Mouse (Mus musculus) hindbrain, embryonic 16.5 days (tissue): ENCODE data around the gene 0610030E20Rik. TPM values are rescaled to one million over a fixed set of nuclear protein-coding genes. Genes with fewer than 3 reads are reported as not detected.
A peak's percentile ranks its signal among the peaks of the same experiment; 100 is the strongest.

Source experiments
- ATAC-seq: fragments of 200-750 bp; cut with Nextera tagmentation; 2 replicates; pipeline ENCODE4 v1.8.0; 2017; ENCODE audit warnings: moderate TSS enrichment, moderate library complexity
- H3K27ac ChIP-seq: fragments of 300-500 bp; sonication (generic); 2 replicates; pipeline ENCODE4 v1.5.1; 2014; ENCODE audit warnings: low read depth, mild to moderate bottlenecking, control low read depth, low read length, moderate library complexity
- H3K27me3 ChIP-seq: fragments of 300-500 bp; sonication (generic); replicated peaks from 2 replicates; pipeline ENCODE4 v1.6.1; 2014; ENCODE audit warnings: low read length; ENCODE audit not compliant: control insufficient read depth, insufficient read depth
- H3K36me3 ChIP-seq: fragments of 300-500 bp; sonication (generic); 2 replicates; pipeline ENCODE4 v1.6.1; 2014; ENCODE audit warnings: mild to moderate bottlenecking, low read length, moderate library complexity, mixed read lengths; ENCODE audit not compliant: control insufficient read depth, insufficient read depth
- H3K4me1 ChIP-seq: fragments of 300-500 bp; sonication (generic); 2 replicates; pipeline ENCODE4 v1.6.1; 2014; ENCODE audit warnings: low read depth, low read length; ENCODE audit not compliant: control insufficient read depth, insufficient read depth
- H3K4me2 ChIP-seq: fragments of 300-500 bp; sonication (generic); 2 replicates; pipeline ENCODE4 v1.6.1; 2014; ENCODE audit warnings: mild to moderate bottlenecking, low read length, control low read depth, moderate library complexity
- H3K4me3 ChIP-seq: fragments of 300-500 bp; sonication (generic); 2 replicates; pipeline ENCODE4 v1.5.1; 2014; ENCODE audit warnings: mild to moderate bottlenecking, low read length, control low read depth, moderate library complexity
- H3K9ac ChIP-seq: fragments of 300-500 bp; sonication (generic); 2 replicates; pipeline ENCODE4 v1.6.1; 2014; ENCODE audit warnings: low read depth, mild to moderate bottlenecking, control low read depth, low read length, moderate library complexity
- H3K9me3 ChIP-seq: fragments of 300-500 bp; sonication (generic); 2 replicates; pipeline ENCODE4 v1.6.1; 2014; ENCODE audit warnings: mild to moderate bottlenecking, low read length, moderate library complexity; ENCODE audit not compliant: control insufficient read depth
- WGBS: fragments of 180-500 bp; shearing (Covaris S2); extraction: QIAGEN DNeasy Blood & Tissue Kit; methylation state at CpG from one replicate; pipeline ENCODE4 v1.1.7; 2014; 5-methylcytosine and 5-hydroxymethylcytosine counted together
- polyA plus RNA-seq: library from polyadenylated mRNA; unstranded; fragments of >200 nt; fragmentation: Nextera tagmentation; extraction: Ambion mirVana; gene quantifications from 2 replicates; pipeline ENCODE4 v1.2.1, GENCODE M21; 2015

Gene 0610030E20Rik
- polyA plus RNA-seq, 1 experiment from 2014 or later: 17.3 TPM

GRCm38 (mm10) chr6:72356001-72356532 is 8.9 kb downstream of the 0610030E20Rik start:
- Histone ChIP-seq H3K4me2 (peak overlapping the region; percentile 92), H3K4me3 (peak overlapping the region; percentile 67), H3K36me3 (peaks cover 13% of the 10 kb centered on the region), H3K4me1 (peaks cover 25% of the 10 kb centered on the region), H3K27me3 (no peaks in the 10 kb centered on the region), H3K9me3 (no peaks in the 10 kb centered on the region), H3K27ac (peak overlapping the region; percentile 63; the same call in 1 of the 2 replicates), H3K9ac (peak overlapping the region; percentile 83)
- WGBS: 32% methylated on average over 6 of the region's 8 CpGs
- ATAC-seq: peak; percentile 8; the same call in 1 of the 2 replicates

DNA sequence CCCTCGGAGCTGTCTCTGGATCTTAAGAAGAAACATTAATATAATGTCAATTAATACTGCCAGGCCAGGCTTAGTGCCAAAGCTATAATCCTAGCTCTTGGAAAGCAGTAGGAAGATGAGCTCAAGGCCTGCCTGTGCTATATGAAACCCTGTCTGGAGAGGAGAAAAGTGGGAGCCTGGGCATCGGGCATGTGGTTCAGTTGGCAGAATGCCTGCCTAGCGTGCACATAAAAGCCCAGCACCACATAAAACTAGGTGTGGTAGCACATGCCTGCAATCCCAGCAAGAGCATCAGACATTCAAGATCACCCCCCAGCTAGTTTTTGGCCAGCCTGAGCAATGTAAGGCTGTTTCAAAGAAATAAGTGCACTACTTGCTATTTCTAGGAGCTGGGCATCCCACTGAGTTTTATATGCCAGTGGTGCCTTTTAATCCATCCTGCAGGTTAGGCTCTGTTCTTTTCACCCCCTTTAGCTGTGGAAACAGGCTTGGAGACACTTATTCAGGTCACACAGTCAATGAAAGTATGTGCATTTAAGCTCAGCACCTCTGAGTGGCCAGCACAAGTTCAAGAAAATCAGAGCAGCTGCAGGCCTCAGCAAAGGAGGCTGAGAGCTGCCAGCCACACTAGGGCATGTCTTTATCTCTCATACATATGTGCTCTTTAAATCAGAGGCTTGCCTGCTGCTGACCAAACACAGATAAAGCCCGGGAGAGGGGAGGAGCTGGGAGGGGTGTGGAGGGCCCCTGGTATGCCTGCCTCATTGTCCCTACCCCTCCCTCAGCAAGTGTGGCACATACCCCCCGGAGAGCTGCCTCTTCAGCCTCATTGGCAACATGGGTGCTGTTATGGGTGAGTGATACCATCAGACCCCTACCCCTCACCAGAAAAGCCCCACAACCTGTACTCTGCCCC is 10.3 kb downstream of the 0610030E20Rik start:
- Histone ChIP-seq H3K36me3 (peaks cover 13% of the 10 kb centered on the region), H3K27ac (no peak overlapping the region), H3K4me3 (no peak overlapping the region), H3K4me1 (peaks cover 32% of the 10 kb centered on the region), H3K27me3 (no peaks in the 10 kb centered on the region), H3K9me3 (no peaks in the 10 kb centered on the region), H3K9ac (peak overlapping the region; percentile 21; the same call in 1 of the 2 replicates), H3K4me2 (no peak overlapping the region)
- ATAC-seq: no peak
- 65% methylated on average over 5 of the region's 5 CpGs for WGBS

GRCm38 (mm10) chr6:72358086-72358764 is 11.1 kb downstream of the 0610030E20Rik start:
- H3K9me3 ChIP-seq: no peaks in the 10 kb centered on the region
- no peak overlapping the region for H3K9ac ChIP-seq
- H3K4me1 ChIP-seq: peaks cover 35% of the 10 kb centered on the region
- no peak overlapping the region for H3K27ac ChIP-seq
- H3K4me3 ChIP-seq: no peak overlapping the region
- WGBS: 91% methylated on average over 10 of the region's 10 CpGs
- H3K36me3 ChIP-seq: peaks cover 13% of the 10 kb centered on the region
- no peak for ATAC-seq
- no peak overlapping the region for H3K4me2 ChIP-seq
- H3K27me3 ChIP-seq: no peaks in the 10 kb centered on the region

- no peak overlapping the region for H3K4me2 ChIP-seq
- no peak overlapping the region for H3K9ac ChIP-seq
- 75% methylated on average over 2 of the region's 2 CpGs for WGBS
- H3K27ac ChIP-seq: no peak overlapping the region
- no peaks in the 10 kb centered on the region for H3K27me3 ChIP-seq
- peaks cover 13% of the 10 kb centered on the region for H3K36me3 ChIP-seq
- no peak overlapping the region for H3K4me3 ChIP-seq
- H3K9me3 ChIP-seq: no peaks in the 10 kb centered on the region
- no peak for ATAC-seq
- peaks cover 34% of the 10 kb centered on the region for H3K4me1 ChIP-seq
These were observed 12.2 kb downstream of the 0610030E20Rik start for GRCm38 (mm10) chr6:72359343-72359742.

- ATAC-seq: no peak
- Histone ChIP-seq H3K27me3 (no peaks in the 10 kb centered on the region), H3K27ac (no peak overlapping the region), H3K4me3 (no peak overlapping the region), H3K4me1 (peaks cover 27% of the 10 kb centered on the region), H3K9me3 (no peaks in the 10 kb centered on the region), H3K9ac (no peak overlapping the region), H3K4me2 (no peak overlapping the region), H3K36me3 (peaks cover 13% of the 10 kb centered on the region)
- 73% methylated on average over 11 of the region's 11 CpGs for WGBS
These were observed 12.9 kb downstream of the 0610030E20Rik start for GRCm38 (mm10) chr6:72359891-72360598.

- Histone ChIP-seq H3K4me1 (peaks cover 27% of the 10 kb centered on the region), H3K36me3 (peaks cover 13% of the 10 kb centered on the region), H3K27me3 (no peaks in the 10 kb centered on the region), H3K27ac (no peak overlapping the region), H3K9ac (no peak overlapping the region), H3K9me3 (no peaks in the 10 kb centered on the region), H3K4me3 (no peak overlapping the region), H3K4me2 (no peak overlapping the region)
- no peak for ATAC-seq
- WGBS: 44% methylated on average over 7 of the region's 7 CpGs
These were observed 13.4 kb downstream of the 0610030E20Rik start for GRCm38 (mm10) chr6:72360599-72360935.

DNA sequence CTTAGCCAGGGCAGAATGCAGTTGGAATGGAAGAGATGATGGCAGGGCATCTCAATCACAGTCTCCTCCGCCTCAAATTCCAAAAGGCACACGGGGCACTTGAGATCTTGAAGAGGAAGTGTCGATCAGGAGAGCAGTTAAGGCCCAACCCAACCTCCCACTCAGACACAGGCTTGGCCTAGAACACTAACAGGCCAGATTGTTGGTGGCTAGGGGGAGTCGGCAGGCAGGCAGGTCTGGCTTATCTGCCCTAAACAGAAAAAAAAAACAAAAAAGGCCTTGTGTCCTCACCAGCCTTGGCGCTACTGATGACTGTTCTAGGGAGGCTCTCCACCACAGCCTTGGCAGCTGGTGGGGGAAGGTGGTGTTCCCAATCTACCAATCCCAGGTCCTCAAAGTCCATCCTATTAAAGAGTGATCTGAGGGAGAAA is 14.0 kb downstream of the 0610030E20Rik start:
- no peaks in the 10 kb centered on the region for H3K9me3 ChIP-seq
- peaks cover 25% of the 10 kb centered on the region for H3K4me1 ChIP-seq
- peak overlapping the region; percentile 75 for H3K4me3 ChIP-seq
- peaks cover 13% of the 10 kb centered on the region for H3K36me3 ChIP-seq
- H3K4me2 ChIP-seq: peak overlapping the region; percentile 80
- no peak overlapping the region for H3K27ac ChIP-seq
- 81% methylated on average over 5 of the region's 5 CpGs for WGBS
- ATAC-seq: no peak
- H3K9ac ChIP-seq: peak overlapping the region; percentile 22; the same call in 1 of the 2 replicates
- no peaks in the 10 kb centered on the region for H3K27me3 ChIP-seq

- Histone ChIP-seq H3K27me3 (no peaks in the 10 kb centered on the region; the same call in 1 of the 2 replicates), H3K27ac (peak overlapping the region; percentile 80), H3K9ac (peak overlapping the region; percentile 81), H3K36me3 (peaks cover 13% of the 10 kb centered on the region), H3K9me3 (no peaks in the 10 kb centered on the region), H3K4me3 (peak overlapping the region; percentile 75), H3K4me1 (peaks cover 18% of the 10 kb centered on the region), H3K4me2 (peak overlapping the region; percentile 83)
- under 1% methylated on average over 42 of the region's 42 CpGs for WGBS
- ATAC-seq: peak; percentile 98
These were observed 15.3 kb downstream of the 0610030E20Rik start for GRCm38 (mm10) chr6:72362132-72363028.
